Mouse (Mus musculus) monocyte, adult 2 months (primary cell): ENCODE measurements around the gene Nlrp5.
"Not testable (repeated sequence)": the region's sequence is repeated elsewhere in the genome, so short reads cannot be mapped to it uniquely, and the experiment has no call there.

Source experiments
- DNase-seq, 2 experiments: peaks; one replicate each; pipeline ENCODE4 v3.0.0; 2022; ENCODE audit warnings: low spot score in 2 of 2, low read depth in 1 of 2

Nlrp5 gene

GRCm38 (mm10) chr7:23385589-23385988 is at the start of gene Nlrp5:
Gene Nlrp5, plus strand, starts transcription at chr7:23385889.
- no peak for DNase-seq

- not testable (repeated sequence) for DNase-seq
Measured at GRCm38 (mm10) chr7:23358311-23358710, 27.4 kb upstream of the Nlrp5 start.

- DNase-seq, result not testable (repeated sequence)
Measured at GRCm38 (mm10) chr7:23470201-23470600, 84.5 kb downstream of the Nlrp5 start.

- not testable (repeated sequence) for DNase-seq
Measured at GRCm38 (mm10) chr7:23470832-23471231, 85.1 kb downstream of the Nlrp5 start.

GRCm38 (mm10) chr7:23472886-23473285 is 87.2 kb downstream of the Nlrp5 start:
- not testable (repeated sequence) for DNase-seq
